Mouse (Mus musculus): Measurements from ENCODE around the gene Prss33. TPM values are rescaled to one million over a fixed set of nuclear protein-coding genes. Genes with fewer than 3 reads are reported as not detected.

Gene Prss33
- polyA plus RNA-seq, 1 experiment from 2014 or later, result not detected

Small RNA genes within 50 kb of the gene (microRNA-seq; reads per million reads assigned to microRNA genes)
- 1.5 reads per million for gene Mir5125

Other genes with a start within 250 kb of the Prss33 start
- 6.7 and 8.3 TPM in 2 replicates for gene Zfp13, start 236.6 kb downstream of the Prss33 start, polyA plus RNA-seq (2015; fragmentation: Nextera tagmentation; extraction: Ambion mirVana)
- 0.06 TPM in 1 of 2 replicates, not detected in the other for gene Zscan10, start 235.2 kb downstream of the Prss33 start, polyA plus RNA-seq (2015; fragmentation: Nextera tagmentation; extraction: Ambion mirVana)
- gene Mmp25, start 190.8 kb downstream of the Prss33 start, polyA plus RNA-seq (2015; fragmentation: Nextera tagmentation; extraction: Ambion mirVana), result 0.38 and 0.48 TPM in 2 replicates
- 0.35 and 0.39 TPM in 2 replicates for gene Bicdl2, start 175.6 kb downstream of the Prss33 start, polyA plus RNA-seq (2015; fragmentation: Nextera tagmentation; extraction: Ambion mirVana)
- gene Hcfc1r1, start 162.5 kb downstream of the Prss33 start, polyA plus RNA-seq (2015; fragmentation: Nextera tagmentation; extraction: Ambion mirVana), result 226 and 282 TPM in 2 replicates
- 29.4 and 36.8 TPM in 2 replicates for gene Thoc6, start 162.2 kb downstream of the Prss33 start, polyA plus RNA-seq (2015; fragmentation: Nextera tagmentation; extraction: Ambion mirVana)
- 107 and 116 TPM in 2 replicates for gene Tnfrsf12a, start 158.6 kb downstream of the Prss33 start, polyA plus RNA-seq (2015; fragmentation: Nextera tagmentation; extraction: Ambion mirVana)
- gene Cldn6, start 156.8 kb downstream of the Prss33 start, polyA plus RNA-seq (2015; fragmentation: Nextera tagmentation; extraction: Ambion mirVana), result 4.5 and 12.9 TPM in 2 replicates
- gene Cldn9, start 152.0 kb downstream of the Prss33 start, polyA plus RNA-seq (2015; fragmentation: Nextera tagmentation; extraction: Ambion mirVana), result 0.09 and 0.68 TPM in 2 replicates
- not detected in 2 replicates for gene 1520401A03Rik, start 113.3 kb downstream of the Prss33 start, polyA plus RNA-seq (2015; fragmentation: Nextera tagmentation; extraction: Ambion mirVana)
- gene Pkmyt1, start 109.7 kb downstream of the Prss33 start, polyA plus RNA-seq (2015; fragmentation: Nextera tagmentation; extraction: Ambion mirVana), result 22.4 and 37.6 TPM in 2 replicates
- 13.5 and 18.7 TPM in 2 replicates for gene Paqr4, start 95.2 kb downstream of the Prss33 start, polyA plus RNA-seq (2015; fragmentation: Nextera tagmentation; extraction: Ambion mirVana)
- gene Kremen2, start 90.2 kb downstream of the Prss33 start, polyA plus RNA-seq (2015; fragmentation: Nextera tagmentation; extraction: Ambion mirVana), result 0.28 and 3.3 TPM in 2 replicates
- 36.5 and 47.5 TPM in 2 replicates for gene Flywch1, start 64.5 kb downstream of the Prss33 start, polyA plus RNA-seq (2015; fragmentation: Nextera tagmentation; extraction: Ambion mirVana)
- 4.8 and 9.1 TPM in 2 replicates for gene Flywch2, start 50.0 kb downstream of the Prss33 start, polyA plus RNA-seq (2015; fragmentation: Nextera tagmentation; extraction: Ambion mirVana)
- gene Srrm2, start 45.5 kb downstream of the Prss33 start, polyA plus RNA-seq (2015; fragmentation: Nextera tagmentation; extraction: Ambion mirVana), result 315 and 320 TPM in 2 replicates
- gene Elob, start 6.9 kb downstream of the Prss33 start, polyA plus RNA-seq (2015; fragmentation: Nextera tagmentation; extraction: Ambion mirVana), result 782 and 921 TPM in 2 replicates
- not detected in 2 replicates for gene Prss32, start 7.8 kb upstream of the Prss33 start, polyA plus RNA-seq (2015; fragmentation: Nextera tagmentation; extraction: Ambion mirVana)
- 0.06 and 0.33 TPM in 2 replicates for gene Prss41, start 8.1 kb upstream of the Prss33 start, polyA plus RNA-seq (2015; fragmentation: Nextera tagmentation; extraction: Ambion mirVana)
- gene Prss21, start 32.0 kb upstream of the Prss33 start, polyA plus RNA-seq (2015; fragmentation: Nextera tagmentation; extraction: Ambion mirVana), result not detected in 2 replicates
- gene Dcpp1, start 44.8 kb upstream of the Prss33 start, polyA plus RNA-seq (2015; fragmentation: Nextera tagmentation; extraction: Ambion mirVana), result not detected in 2 replicates
- not detected in 2 replicates for gene Dcpp2, start 44.8 kb upstream of the Prss33 start, polyA plus RNA-seq (2015; fragmentation: Nextera tagmentation; extraction: Ambion mirVana)
- gene Dcpp3, start 81.4 kb upstream of the Prss33 start, polyA plus RNA-seq (2015; fragmentation: Nextera tagmentation; extraction: Ambion mirVana), result not detected in 2 replicates
- gene Sbp, start 105.6 kb upstream of the Prss33 start, polyA plus RNA-seq (2015; fragmentation: Nextera tagmentation; extraction: Ambion mirVana), result not detected in 2 replicates
- gene Sbpl, start 119.2 kb upstream of the Prss33 start, polyA plus RNA-seq (2015; fragmentation: Nextera tagmentation; extraction: Ambion mirVana), result not detected in 2 replicates
- 0.34 TPM in 1 of 2 replicates, not detected in the other for gene Prss30, start 144.5 kb upstream of the Prss33 start, polyA plus RNA-seq (2015; fragmentation: Nextera tagmentation; extraction: Ambion mirVana)
- 0.13 TPM in 1 of 2 replicates, not detected in the other for gene Prss22, start 162.0 kb upstream of the Prss33 start, polyA plus RNA-seq (2015; fragmentation: Nextera tagmentation; extraction: Ambion mirVana)
- not detected in 2 replicates for gene Prss27, start 202.1 kb upstream of the Prss33 start, polyA plus RNA-seq (2015; fragmentation: Nextera tagmentation; extraction: Ambion mirVana)
- 31.3 and 37.6 TPM in 2 replicates for gene Kctd5, start 237.4 kb upstream of the Prss33 start, polyA plus RNA-seq (2015; fragmentation: Nextera tagmentation; extraction: Ambion mirVana)

Measured in heart, embryonic 15.5 days (tissue).